Mouse (Mus musculus): ENCODE results near the gene Camsap1.

Gene Camsap1

GRCm38 (mm10) chr2:25878516-25878915 lies 104.6 kb downstream of the Camsap1 start:
- no peak for DNase-seq

- DNase-seq, result peak; percentile 20
Observed at GRCm38 (mm10) chr2:25877736-25878268, 105.3 kb downstream of the Camsap1 start.

- DNase-seq, result no peak
Observed at GRCm38 (mm10) chr2:25877250-25877735, 105.8 kb downstream of the Camsap1 start.
